Mouse (Mus musculus) hematopoietic stem cell, adult 5-6 weeks (primary cell): ENCODE results near the gene Cct5. TPM values are rescaled to one million over a fixed set of nuclear protein-coding genes. Genes with fewer than 3 reads are reported as not detected.

ENCODE experiments used
- ATAC-seq, 2 experiments: fragments of 125-278 bp in 1 of 2; replicated peaks in 1 of 2; 2 replicates each; pipeline ENCODE4 v1.8.0; 2016 to 2017; ENCODE audit warnings: inconsistent platforms in 2 of 2, mild to moderate bottlenecking in 2 of 2, moderate number of reproducible peaks in 2 of 2, low read depth in 1 of 2, moderate TSS enrichment in 1 of 2; ENCODE audit not compliant: low FRiP score in 2 of 2, poor library complexity in 2 of 2, severe bottlenecking in 2 of 2, insufficient read depth in 1 of 2, low TSS enrichment in 1 of 2
- total RNA-seq: library from RNA; stranded (forward); fragments of 172-1452, 232-1000 nt; gene quantifications from 2 replicates; pipeline ENCODE4 v1.2.3, GENCODE M21; 2017

The Cct5 gene
- 458 and 486 TPM in 2 replicates for total RNA-seq

- peak; percentile 86 to 87 for ATAC-seq
These were observed at the start of gene Cct5, which contains the start of gene Fam173b for GRCm38 (mm10) chr15:31601646-31602374. Cct5 (minus strand) TSS chr15:31601804. Fam173b (plus strand) TSS chr15:31601852.

GRCm38 (mm10) chr15:31650821-31651220, 49.2 kb upstream of the Cct5 start:
- ATAC-seq, result no peak

- ATAC-seq, result peak; percentile 46 to 57
These were observed 48.1 kb upstream of the Cct5 start for GRCm38 (mm10) chr15:31649691-31650090.

GRCm38 (mm10) chr15:31647851-31648569, 46.4 kb upstream of the Cct5 start:
- ATAC-seq, result peak; percentile 35 to 43; a peak in 2 of 4 replicates

GRCm38 (mm10) chr15:31647225-31647624, 45.6 kb upstream of the Cct5 start:
- ATAC-seq, result no peak

GRCm38 (mm10) chr15:31636091-31636595, 34.5 kb upstream of the Cct5 start:
- no peak for ATAC-seq

- ATAC-seq, result no peak
These were observed 33.0 kb upstream of the Cct5 start for GRCm38 (mm10) chr15:31634582-31634981.

- no peak for ATAC-seq
These were observed 30.9 kb upstream of the Cct5 start for GRCm38 (mm10) chr15:31632478-31632877.

GRCm38 (mm10) chr15:31631396-31631858, 29.8 kb upstream of the Cct5 start:
- no peak for ATAC-seq

GRCm38 (mm10) chr15:31629556-31629955, 28.0 kb upstream of the Cct5 start:
- no peak for ATAC-seq

GRCm38 (mm10) chr15:31628180-31628579, 26.6 kb upstream of the Cct5 start:
- ATAC-seq, result no peak

GRCm38 (mm10) chr15:31627277-31628154, 25.9 kb upstream of the Cct5 start:
- ATAC-seq, result no peak

GRCm38 (mm10) chr15:31619521-31619920, 17.9 kb upstream of the Cct5 start:
- no peak for ATAC-seq

GRCm38 (mm10) chr15:31617261-31617660, 15.7 kb upstream of the Cct5 start:
- no peak for ATAC-seq

- ATAC-seq, result no peak
These were observed 13.1 kb upstream of the Cct5 start for GRCm38 (mm10) chr15:31614666-31615065.

GRCm38 (mm10) chr15:31613826-31614453, 12.3 kb upstream of the Cct5 start:
- ATAC-seq, result 0 out of 4 replicates have a peak, but pooled peaks of 1 of the 2 experiments have one; percentile 33

GRCm38 (mm10) chr15:31611976-31612375, 10.4 kb upstream of the Cct5 start:
- ATAC-seq, result no peak
